Mouse (Mus musculus) T-helper 2 cell (primary cell): ENCODE measurements at regions not wholly inside any gene's neighbourhood (a gene's known extent, or its start where the extent isn't known, plus 50 kb on each side); places are given as distances from the start of the nearest gene placed in this dataset.

ENCODE experiments used
- in situ Hi-C: fragments of 300-600 bp; cut with MboI, MseI; formaldehyde crosslinking; loops from one replicate; pipeline ENCODE4 v1.15.1; 2025; ENCODE audit warnings: high pct_unique_total_duplicates

GRCm38 (mm10) chr3:71590840-71591239 lies 1376.8 kb downstream of the Sis start:
- in situ Hi-C loops, result no loop called here

- in situ Hi-C loops, result no loop called here
Measured at GRCm38 (mm10) chr3:71563820-71564418, 1403.7 kb downstream of the Sis start.

- in situ Hi-C loops, result no loop called here
Measured at GRCm38 (mm10) chr3:71562901-71563300, 1404.8 kb downstream of the Sis start.

GRCm38 (mm10) chr3:71545821-71546220 lies 1421.8 kb downstream of the Sis start:
- in situ Hi-C loops, result no loop called here

- in situ Hi-C loops, result loop anchor here (10.0 to 25.0 kb wide), 2 partner anchors 388 to 1426 kb away; no protein-coding TSS in a partner anchor
Measured at GRCm38 (mm10) chr3:71512860-71513259, 1454.8 kb downstream of the Sis start.
